In genomic region chr16:97670131-97671038, GRCm38 (mm10) we compare ENCODE assay signal across 9 mouse cellular contexts. TPM values are rescaled to one million over a fixed set of nuclear protein-coding genes. Genes with fewer than 3 reads are reported as not detected.
DNase-seq lines count a peak whose midpoint lies in the region; ATAC-seq and TF ChIP-seq lines count a peak whose summit lies in the region.
"Had no signal": no experiment of that assay in that cellular context is flagged by ENCODE, and none has a peak within 500 bp of the region (broad histone marks: within the 10 kb centered on the region; RNA-seq: fewer than 3 reads in every experiment).

No protein-coding gene starts in this region.

- DNase-seq in liver, embryonic 14.5 days (ENCODE audit: low read depth in 3 of 3, low spot score in 3 of 3): no peak
- DNase-seq in cerebellum, postnatal 10 days: peak; percentile 64 to 66
- peak; percentile 47 for DNase-seq in kidney, postnatal 10 days
- DNase-seq in right cerebral cortex, postnatal 14 days: peak; percentile 10
- no peak for DNase-seq in hindbrain, embryonic 11.5 days (ENCODE audit: low spot score)
- no peak for DNase-seq in spleen, adult 18-20 months
- no peak for DNase-seq in ovary, postnatal 36 days (ENCODE audit: low spot score)

- TF ChIP-seq CTCF in liver, embryonic 14.5 days (IDR thresholded peaks at IDR 0.05; ENCODE audit: low read depth): 0 out of 2 replicates have a peak, but pooled peaks have one; percentile 19

- no peaks in the 10 kb centered on the region for H3K4me1 ChIP-seq in liver, embryonic 14.5 days (replicated peaks; ENCODE audit: control insufficient read depth in 2 of 2, insufficient read depth in 2 of 2, low read length in 1 of 2)
- no peaks in the 10 kb centered on the region for H3K4me1 ChIP-seq in liver, embryonic 12.5 days
- H3K4me1 ChIP-seq in hindbrain, embryonic 11.5 days (replicated peaks; ENCODE audit: control insufficient read depth, insufficient read depth, low read length): no peaks in the 10 kb centered on the region
- H3K4me1 ChIP-seq: neural tube, embryonic 12.5 days had no signal

- no peak overlapping the region for H3K4me2 ChIP-seq in liver, embryonic 14.5 days (ENCODE audit: low read depth)
- no peak overlapping the region for H3K4me2 ChIP-seq in liver, embryonic 12.5 days
- no peak overlapping the region for H3K4me2 ChIP-seq in hindbrain, embryonic 11.5 days (replicated peaks; ENCODE audit: low read depth, low read length)
- H3K4me2 ChIP-seq: neural tube, embryonic 12.5 days had no signal

- WGBS in liver, embryonic 14.5 days (ENCODE audit: insufficient replicate concordance): 56% methylated on average over 8 of the region's 8 CpGs
- WGBS in liver, embryonic 12.5 days (ENCODE audit: insufficient replicate concordance): 67% methylated on average over 8 of the region's 8 CpGs
- 87% methylated on average over 8 of the region's 8 CpGs for WGBS in hindbrain, embryonic 11.5 days

- H3K9ac ChIP-seq in liver, embryonic 14.5 days (replicated peaks): no peak overlapping the region
- H3K9ac ChIP-seq in liver, embryonic 12.5 days: no peak overlapping the region
- no peak overlapping the region for H3K9ac ChIP-seq in hindbrain, embryonic 11.5 days (ENCODE audit: low read depth, low read length)
- H3K9ac ChIP-seq: neural tube, embryonic 12.5 days had no signal

- no peak overlapping the region for H3K27ac ChIP-seq in liver, embryonic 14.5 days
- H3K27ac ChIP-seq in liver, embryonic 12.5 days: no peak overlapping the region
- no peak overlapping the region for H3K27ac ChIP-seq in hindbrain, embryonic 11.5 days (ENCODE audit: low read depth, low read length)
- H3K27ac ChIP-seq: neural tube, embryonic 12.5 days had no signal

- no peak for ATAC-seq in liver, embryonic 14.5 days (ENCODE audit: insufficient read depth)
- ATAC-seq in liver, embryonic 12.5 days: no peak
- no peak for ATAC-seq in hindbrain, embryonic 11.5 days (ENCODE audit: low FRiP score)

- no peaks in the 10 kb centered on the region for H3K36me3 ChIP-seq in liver, embryonic 14.5 days (replicated peaks; ENCODE audit: control insufficient read depth, insufficient read depth, low read depth)
- no peaks in the 10 kb centered on the region for H3K36me3 ChIP-seq in liver, embryonic 12.5 days
- H3K36me3 ChIP-seq in hindbrain, embryonic 11.5 days (ENCODE audit: control insufficient read depth, insufficient read depth, low read length): no peaks in the 10 kb centered on the region
- H3K36me3 ChIP-seq: neural tube, embryonic 12.5 days had no signal

- no peak overlapping the region for H3K4me3 ChIP-seq in liver, embryonic 14.5 days (ENCODE audit: insufficient read depth in 1 of 2, low read depth in 2 of 2, low read length in 2 of 2)
- no peak overlapping the region for H3K4me3 ChIP-seq in liver, embryonic 12.5 days
- H3K4me3 ChIP-seq in hindbrain, embryonic 11.5 days (ENCODE audit: low read depth, low read length): no peak overlapping the region
- H3K4me3 ChIP-seq: neural tube, embryonic 12.5 days had no signal

- no peaks in the 10 kb centered on the region for H3K27me3 ChIP-seq in liver, embryonic 14.5 days (ENCODE audit: control insufficient read depth, insufficient read depth, low read length)
- H3K27me3 ChIP-seq in liver, embryonic 12.5 days (replicated peaks): no peaks in the 10 kb centered on the region
- no peaks in the 10 kb centered on the region for H3K27me3 ChIP-seq in hindbrain, embryonic 11.5 days (ENCODE audit: control insufficient read depth, insufficient read depth, low read length)
- H3K27me3 ChIP-seq: neural tube, embryonic 12.5 days had no signal

- no peak for TF ChIP-seq EP300 in liver, embryonic 14.5 days (IDR thresholded peaks at IDR 0.05; ENCODE audit: low read depth)

- no peaks in the 10 kb centered on the region for H3K9me3 ChIP-seq in liver, embryonic 14.5 days (ENCODE audit: control insufficient read depth, low read length)
- H3K9me3 ChIP-seq in liver, embryonic 12.5 days (replicated peaks): no peaks in the 10 kb centered on the region
- H3K9me3 ChIP-seq in hindbrain, embryonic 11.5 days (ENCODE audit: control insufficient read depth, low read length): no peaks in the 10 kb centered on the region
- H3K9me3 ChIP-seq: neural tube, embryonic 12.5 days had no signal

RNA-seq across cellular contexts. Expression of gene Tmprss2, which starts 59.4 kb away (rescaled TPM):
- 2.4 and 2.9 TPM in 2 replicates for polyA plus RNA-seq in liver, embryonic 14.5 days (2012; rRNA removed)
- 3.4 and 3.9 TPM in 2 replicates for polyA plus RNA-seq in liver, embryonic 14.5 days (2014; fragmentation: Nextera tagmentation; extraction: Ambion mirVana)
- polyA plus RNA-seq in liver, embryonic 12.5 days (2016; fragmentation: Nextera tagmentation; extraction: Ambion mirVana): 2.0 and 2.4 TPM in 2 replicates
- 0.19 and 0.39 TPM in 2 replicates for polyA plus RNA-seq in hindbrain, embryonic 11.5 days (2014; fragmentation: Nextera tagmentation; extraction: Ambion mirVana)

Comparison
In these comparisons a context has a peak if more than half of its experiments do, and no peak if none do; other contexts are left out.
1. DNase-seq: peak in cerebellum, postnatal 10 days (2 of 2), kidney, postnatal 10 days (single experiment) and right cerebral cortex, postnatal 14 days (single experiment); none in liver, embryonic 14.5 days (0 of 3), hindbrain, embryonic 11.5 days (single experiment), spleen, adult 18-20 months (0 of 2) and ovary, postnatal 36 days (single experiment).